Mouse (Mus musculus) mammary gland, adult 2 months (tissue): ENCODE data around the gene Caml. TPM values are rescaled to one million over a fixed set of nuclear protein-coding genes. Genes with fewer than 3 reads are reported as not detected.

Experiments
- polyA plus RNA-seq: library from polyadenylated mRNA; depleted of rRNA; stranded (reverse); fragments of >200 nt; gene quantifications from 2 replicates; pipeline ENCODE4 v1.2.3, GENCODE M21; 2012; ENCODE audit warnings: low replicate concordance; rRNA removed

Gene Caml
- 13.8 and 18.4 TPM in 2 replicates for polyA plus RNA-seq

GRCm38 (mm10) chr13:55622649-55623541 is at the start of gene Caml:
Caml (plus strand) TSS chr13:55623005.

GRCm38 (mm10) chr13:55573432-55573831 is 49.4 kb upstream of the Caml start, which contains the start of gene Tmed9:
Tmed9 (plus strand) TSS chr13:55573732.

GRCm38 (mm10) chr13:55599566-55600540 is 23.0 kb upstream of the Caml start, which contains the start of gene B4galt7:
B4galt7 (plus strand) TSS chr13:55599896.

GRCm38 (mm10) chr13:55634639-55635127 is 11.9 kb downstream of the Caml start, which contains the start of gene Ddx46:
Ddx46 (plus strand) TSS chr13:55635027.

Other genes starting within 250 kb of the Caml start
- gene Slc34a1, start 224.8 kb upstream of the Caml start, polyA plus RNA-seq: 0.47 and 0.53 TPM in 2 replicates
- not detected in 2 replicates for gene Pfn3, start 207.8 kb upstream of the Caml start, polyA plus RNA-seq
- 0.16 and 3.2 TPM in 2 replicates for gene F12, start 196.2 kb upstream of the Caml start, polyA plus RNA-seq
- 93.6 and 123 TPM in 2 replicates for gene Grk6, start 177.9 kb upstream of the Caml start, polyA plus RNA-seq
- 5.0 and 42.2 TPM in 2 replicates for gene Prr7, start 158.7 kb upstream of the Caml start, polyA plus RNA-seq
- 54.6 and 75.0 TPM in 2 replicates for gene Dbn1, start 134.9 kb upstream of the Caml start, polyA plus RNA-seq
- gene Pdlim7, start 109.3 kb upstream of the Caml start, polyA plus RNA-seq: 89.3 and 232 TPM in 2 replicates
- 39.2 and 137 TPM in 2 replicates for gene Dok3, start 93.7 kb upstream of the Caml start, polyA plus RNA-seq
- gene Ddx41, start 86.3 kb upstream of the Caml start, polyA plus RNA-seq: 50.1 and 68.2 TPM in 2 replicates
- 111 and 142 TPM in 2 replicates for gene Fam193b, start 51.9 kb upstream of the Caml start, polyA plus RNA-seq
- gene Tmed9, start 49.3 kb upstream of the Caml start, polyA plus RNA-seq: 48.5 and 54.2 TPM in 2 replicates
- 22.1 and 27.1 TPM in 2 replicates for gene B4galt7, start 23.1 kb upstream of the Caml start, polyA plus RNA-seq
- gene Ddx46, start 12.0 kb downstream of the Caml start, polyA plus RNA-seq: 10.4 and 12.9 TPM in 2 replicates
- gene B230219D22Rik, start 70.1 kb downstream of the Caml start, polyA plus RNA-seq: 20.9 and 35.0 TPM in 2 replicates
- gene Txndc15, start 91.6 kb downstream of the Caml start, polyA plus RNA-seq: 38.8 and 53.6 TPM in 2 replicates
- 13.1 and 17.9 TPM in 2 replicates for gene Pcbd2, start 104.4 kb downstream of the Caml start, polyA plus RNA-seq
- gene Catsper3, start 161.6 kb downstream of the Caml start, polyA plus RNA-seq: not detected in 2 replicates
- gene Pitx1, start 213.2 kb downstream of the Caml start, polyA plus RNA-seq: 0.41 and 0.63 TPM in 2 replicates